Mouse (Mus musculus) splenic B cell, adult 2 months (primary cell): ENCODE data around the gene Aco1.
"Not testable (repeated sequence)": the region's sequence is repeated elsewhere in the genome, so short reads cannot be mapped to it uniquely, and the experiment has no call there.

ENCODE experiments used
- DNase-seq: peaks from one replicate; pipeline ENCODE4 v3.0.0-alpha.2; 2011; ENCODE audit warnings: low read depth, low spot score
- H3K27me3 ChIP-seq: 2 replicates; pipeline ENCODE4 v1.6.1; 2012; ENCODE audit warnings: mild to moderate bottlenecking, low read length, moderate library complexity, mixed read lengths; ENCODE audit not compliant: control insufficient read depth, poor library complexity, insufficient read depth, severe bottlenecking
- H3K36me3 ChIP-seq: 2 replicates; pipeline ENCODE4 v1.6.1; 2012; ENCODE audit warnings: mild to moderate bottlenecking, low read length, moderate library complexity, mixed read lengths; ENCODE audit not compliant: control insufficient read depth, poor library complexity, insufficient read depth, severe bottlenecking

Aco1 gene

DNA sequence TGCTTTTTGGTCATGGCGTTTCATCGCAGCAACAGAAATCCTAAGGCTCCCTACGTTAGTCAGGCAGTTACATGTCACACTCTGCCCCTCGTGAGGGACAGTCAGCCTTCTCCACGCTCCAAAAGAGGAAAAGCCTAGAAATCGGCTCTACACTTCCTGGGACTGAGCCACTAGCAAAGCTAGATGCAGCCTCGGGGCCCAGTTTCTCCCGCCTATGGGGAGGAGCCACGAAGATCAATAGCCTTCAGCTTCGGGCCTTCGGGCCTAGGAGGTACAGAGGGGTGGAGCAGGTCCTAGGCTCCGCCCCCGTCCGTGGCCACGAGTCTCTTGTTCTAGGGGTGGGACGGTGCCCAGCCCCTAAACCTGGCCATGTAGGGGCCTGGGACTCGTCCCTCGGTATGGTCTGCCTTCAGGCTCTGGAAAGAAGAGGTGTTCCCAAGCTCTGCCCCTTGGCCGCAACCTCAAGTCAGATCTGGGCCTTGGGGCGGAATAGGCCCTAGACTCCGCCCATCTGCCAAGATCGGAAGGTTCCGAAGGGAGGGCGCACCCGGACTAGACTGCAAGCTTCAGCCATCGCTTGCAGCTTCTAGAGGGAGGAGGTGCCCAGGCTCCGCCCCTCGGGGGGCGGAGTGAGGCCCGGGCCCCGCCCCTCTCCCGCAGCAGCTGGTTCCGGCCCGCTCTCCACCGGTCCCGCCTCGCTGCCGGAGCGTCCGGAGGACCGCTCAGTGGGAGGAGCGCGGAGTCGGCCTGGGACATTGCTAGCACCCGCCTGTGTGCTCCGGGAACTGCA is at the start of gene Aco1:
Aco1 (plus strand) TSS at position 339 of the 790 bp plus-strand sequence.
- DNase-seq: peak; percentile 97
- no peaks in the 10 kb centered on the region for H3K36me3 ChIP-seq
- H3K27me3 ChIP-seq: no peaks in the 10 kb centered on the region

DNA sequence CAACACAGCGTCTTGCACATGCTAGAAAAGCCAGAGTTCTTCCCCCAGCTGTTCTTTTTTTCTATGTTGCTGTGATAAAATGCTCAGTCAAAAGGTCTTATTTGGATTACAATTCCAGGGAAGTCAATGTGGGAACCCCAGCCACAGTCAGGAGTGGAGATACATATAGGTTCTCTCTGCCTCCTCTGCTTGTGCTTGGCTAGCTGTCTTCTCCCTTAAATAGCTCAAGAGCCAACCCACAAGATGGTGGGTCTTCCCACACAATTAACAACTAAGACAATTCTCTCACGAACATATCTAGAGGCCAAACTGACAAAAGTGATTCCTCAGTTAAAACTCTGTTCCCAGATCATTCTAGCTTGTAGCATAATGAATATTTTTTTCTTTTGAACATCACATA is 47.9 kb upstream of the Aco1 start:
- Histone ChIP-seq H3K36me3 (no peaks in the 10 kb centered on the region), H3K27me3 (no peaks in the 10 kb centered on the region)
- no peak for DNase-seq

DNA sequence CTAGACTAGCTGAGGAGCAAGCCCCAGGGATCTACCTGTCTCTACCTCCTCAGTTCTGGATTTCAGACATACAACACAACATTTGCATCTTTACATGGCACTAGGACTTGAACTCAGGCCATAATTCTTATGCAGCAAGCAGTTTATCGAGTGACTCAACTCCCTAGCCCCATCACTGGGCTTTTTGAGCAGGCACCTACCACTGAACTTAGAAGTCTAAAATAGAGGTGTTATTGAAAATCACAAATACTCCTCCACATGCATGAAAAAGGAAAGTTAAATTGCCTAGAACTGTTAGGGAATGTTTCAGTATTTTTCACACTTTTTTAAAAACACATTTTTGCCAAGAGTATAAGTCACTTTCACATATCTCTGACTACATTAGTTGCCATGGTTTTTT is 39.9 kb upstream of the Aco1 start:
- DNase-seq: no peak
- Histone ChIP-seq H3K27me3 (no peaks in the 10 kb centered on the region), H3K36me3 (no peaks in the 10 kb centered on the region)

DNA sequence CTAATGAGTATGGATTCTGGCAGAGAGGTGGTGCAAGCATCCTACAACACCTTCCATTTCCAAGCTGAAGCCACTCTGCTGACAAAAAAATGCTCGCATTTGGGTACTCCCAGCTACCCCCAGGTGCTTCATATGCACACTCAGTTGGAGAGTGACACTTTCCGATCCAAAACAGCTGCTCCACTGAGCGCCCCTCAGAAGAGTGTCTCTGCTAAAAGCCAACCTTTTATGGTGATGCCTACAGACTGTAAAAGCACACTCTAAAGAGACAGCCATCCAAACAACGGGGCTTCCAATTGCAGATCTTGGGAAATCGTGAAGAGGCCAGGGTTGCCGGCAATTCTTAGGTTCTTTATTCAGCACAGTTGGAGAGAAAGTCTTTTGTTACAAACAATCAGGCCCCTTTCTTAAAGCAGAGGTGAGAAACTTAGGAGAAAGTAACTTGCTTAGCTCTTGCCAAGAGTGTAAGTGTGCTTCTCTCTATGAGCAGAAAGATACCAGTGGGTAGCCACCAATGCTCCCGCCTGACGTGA is 36.8 kb upstream of the Aco1 start:
- Histone ChIP-seq H3K36me3 (no peaks in the 10 kb centered on the region), H3K27me3 (no peaks in the 10 kb centered on the region)
- DNase-seq: no peak

DNA sequence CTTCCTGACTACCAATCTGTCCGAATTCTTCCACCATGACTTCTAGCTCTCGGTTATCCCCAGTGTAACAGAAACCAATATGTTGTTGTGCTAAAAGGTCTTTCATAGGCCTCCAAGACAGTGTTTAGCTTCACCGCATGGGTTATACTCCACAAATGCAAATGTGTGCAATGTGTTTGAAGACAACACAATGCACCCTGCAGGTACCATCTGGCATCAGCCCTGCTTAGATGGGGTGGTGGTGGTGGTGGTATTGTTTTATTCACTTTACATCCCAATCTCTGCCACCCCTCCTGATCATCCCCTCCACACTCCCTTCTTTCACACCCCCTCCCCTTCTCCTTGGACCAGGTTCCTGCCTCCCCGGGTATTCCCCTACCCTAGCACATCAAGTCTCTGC is 34.9 kb upstream of the Aco1 start:
- no peaks in the 10 kb centered on the region for H3K36me3 ChIP-seq
- DNase-seq: no peak
- H3K27me3 ChIP-seq: no peaks in the 10 kb centered on the region

DNA sequence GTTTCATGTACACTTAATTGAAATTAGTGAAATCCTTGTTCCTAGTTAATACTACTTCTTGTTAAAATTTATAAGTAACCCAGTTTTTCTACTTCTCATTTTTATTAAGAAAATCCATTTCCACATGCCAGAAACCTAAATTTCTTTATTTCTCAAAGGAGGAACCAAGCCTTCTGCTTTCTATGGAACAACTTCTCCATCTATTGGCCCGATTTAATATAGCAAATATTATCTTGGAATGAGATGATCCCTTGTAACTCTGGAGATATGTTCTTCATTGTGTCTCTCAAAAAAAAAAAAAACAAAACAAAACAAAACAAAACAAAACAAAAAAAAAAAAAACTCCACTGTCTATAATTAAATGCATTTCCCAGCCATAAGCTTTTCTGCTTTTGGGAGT is 29.7 kb upstream of the Aco1 start:
- no peaks in the 10 kb centered on the region for H3K27me3 ChIP-seq
- no peak for DNase-seq
- H3K36me3 ChIP-seq: no peaks in the 10 kb centered on the region

DNA sequence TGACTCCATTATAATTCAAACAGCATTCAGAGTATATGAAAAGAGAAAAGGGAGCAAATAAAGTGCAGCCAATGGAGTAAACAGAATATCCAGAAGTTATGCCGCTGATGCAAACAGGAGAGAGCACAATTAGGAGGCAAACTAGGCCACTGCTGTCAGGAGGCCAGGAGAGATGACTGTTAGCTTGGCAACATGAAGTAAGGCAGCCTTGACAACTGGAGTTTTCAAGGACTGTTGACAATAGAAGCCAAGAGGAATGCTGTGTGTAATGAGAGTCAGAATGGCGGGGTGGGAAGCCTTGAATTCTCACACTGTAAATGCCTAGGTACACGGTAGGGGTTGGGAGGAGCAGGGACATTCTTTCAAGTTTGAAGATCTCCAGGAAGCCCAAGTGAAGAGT is 21.7 kb upstream of the Aco1 start:
- no peaks in the 10 kb centered on the region for H3K36me3 ChIP-seq
- no peaks in the 10 kb centered on the region for H3K27me3 ChIP-seq
- no peak for DNase-seq

DNA sequence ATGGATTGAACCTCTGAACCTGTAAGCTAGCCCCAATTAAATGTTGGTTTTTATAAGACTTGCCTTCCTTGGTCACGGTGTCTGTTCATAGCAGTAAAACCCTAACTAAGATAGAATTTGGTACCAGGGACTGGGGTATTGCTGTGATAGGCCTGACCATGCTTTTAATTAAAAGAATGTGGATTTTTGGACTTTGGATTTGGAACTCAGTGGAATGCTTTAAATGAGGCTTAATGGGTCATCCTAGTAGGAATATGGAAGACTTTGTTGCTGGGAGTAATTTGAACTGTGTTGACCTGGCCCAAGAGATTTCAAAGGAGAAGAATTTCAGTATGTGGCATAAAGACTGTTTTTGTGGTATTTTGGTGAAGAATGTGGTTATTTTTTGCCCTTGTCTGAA is 20.6 kb upstream of the Aco1 start:
- not testable (repeated sequence) for H3K36me3 ChIP-seq, H3K27me3 ChIP-seq, DNase-seq

DNA sequence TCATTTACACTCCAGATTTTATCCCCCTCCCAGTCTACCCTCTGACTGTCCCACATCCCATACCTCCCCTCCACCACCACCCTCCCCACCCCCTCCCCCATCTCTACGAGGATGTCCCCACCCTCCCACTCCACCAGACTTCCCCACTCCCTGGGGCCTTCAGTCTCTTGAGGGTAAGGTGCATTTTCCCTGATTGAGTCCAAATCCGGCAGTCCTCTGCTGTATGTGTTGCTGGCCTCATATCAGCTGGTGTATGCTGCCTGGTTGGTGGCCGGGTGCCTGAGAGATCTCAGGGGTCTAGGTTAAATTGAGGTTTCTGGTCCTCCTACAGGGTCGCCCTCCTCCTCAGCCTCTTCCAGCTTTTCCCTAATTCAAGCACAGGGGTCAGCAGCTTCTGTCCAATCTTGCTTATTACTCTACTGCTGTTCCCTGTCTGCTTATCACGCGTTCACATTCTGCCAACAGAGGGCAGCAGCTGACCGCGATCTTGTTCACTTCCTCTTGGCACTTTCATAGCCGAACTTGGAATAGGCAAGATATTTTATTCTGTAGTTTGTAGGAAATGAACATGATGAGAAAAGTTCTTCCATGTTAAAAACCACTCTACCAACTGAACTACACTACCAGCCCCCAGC is 8.3 kb upstream of the Aco1 start:
- DNase-seq: peak; percentile 89
- Histone ChIP-seq H3K27me3 (no peaks in the 10 kb centered on the region), H3K36me3 (no peaks in the 10 kb centered on the region)

DNA sequence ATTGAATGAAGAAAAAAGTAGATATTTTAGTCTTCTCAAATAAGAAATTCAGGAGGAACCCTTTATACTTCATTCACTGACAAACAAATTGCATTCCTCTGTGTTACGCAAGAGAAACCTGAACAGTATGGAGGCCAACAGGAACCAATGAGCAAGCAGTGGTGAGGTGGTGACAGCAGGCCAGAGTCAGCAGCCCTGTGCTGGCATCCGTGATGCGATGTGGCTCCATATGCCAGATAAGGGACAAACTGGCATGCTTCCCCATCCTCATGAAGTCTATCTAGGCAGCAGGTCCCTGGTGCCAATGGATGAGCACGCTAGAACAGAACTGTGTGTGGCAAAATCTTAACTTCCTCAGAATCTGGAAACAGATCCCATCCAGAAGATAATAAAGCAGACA is 6.4 kb upstream of the Aco1 start:
- no peak for DNase-seq

DNA sequence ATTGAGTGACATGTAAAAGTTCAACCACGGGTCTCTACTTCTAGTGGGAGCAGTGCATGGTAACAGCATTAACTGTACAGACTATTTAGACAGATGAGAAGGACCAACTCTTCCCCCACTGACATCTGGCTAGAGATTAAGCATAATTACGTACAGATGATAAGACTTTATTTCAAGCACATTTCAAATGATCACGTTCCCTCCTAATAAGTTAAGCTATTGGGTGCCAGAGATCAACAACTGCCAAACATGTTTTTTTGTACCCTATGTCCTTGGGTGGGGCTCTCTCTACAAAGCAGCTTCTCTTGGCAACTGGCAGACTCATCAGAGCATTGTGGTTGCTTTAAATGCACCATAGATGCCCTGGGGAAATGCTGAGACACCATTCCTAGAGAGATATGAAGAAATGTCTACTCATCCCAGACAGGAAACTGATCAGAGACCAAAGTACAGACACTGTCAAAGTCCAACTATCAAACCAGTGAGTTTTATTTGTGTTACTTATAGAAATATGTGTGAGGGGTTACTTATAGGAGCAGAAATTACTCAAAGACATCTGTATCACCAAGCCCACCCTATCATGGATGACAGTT is 3.1 kb upstream of the Aco1 start:
- no peak for DNase-seq
- H3K36me3 ChIP-seq: no peaks in the 10 kb centered on the region
- H3K27me3 ChIP-seq: no peaks in the 10 kb centered on the region

More for the DNA sequence above, 6.4 kb upstream of the Aco1 start:
- Histone ChIP-seq H3K36me3 (no peaks in the 10 kb centered on the region), H3K27me3 (no peaks in the 10 kb centered on the region)

DNA sequence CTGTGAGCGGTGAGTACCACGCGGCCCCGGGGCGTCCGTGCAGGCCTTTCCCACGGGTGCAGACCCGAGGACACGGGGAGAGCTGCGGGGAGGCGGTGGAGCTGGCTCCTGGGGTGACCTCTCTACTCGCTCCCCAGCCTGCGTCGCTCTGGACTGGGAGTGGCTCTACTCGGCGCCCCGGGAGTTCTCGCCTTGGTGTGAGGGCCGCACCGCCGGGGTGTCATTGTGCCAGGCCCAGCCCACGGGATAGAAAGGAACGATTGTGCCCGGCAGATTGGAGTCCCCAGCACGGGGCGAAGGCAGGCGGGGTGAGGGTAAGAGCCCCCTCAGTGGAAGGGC is 621 bp downstream of the Aco1 start:
- DNase-seq: no peak
- no peaks in the 10 kb centered on the region for H3K27me3 ChIP-seq
- no peaks in the 10 kb centered on the region for H3K36me3 ChIP-seq

DNA sequence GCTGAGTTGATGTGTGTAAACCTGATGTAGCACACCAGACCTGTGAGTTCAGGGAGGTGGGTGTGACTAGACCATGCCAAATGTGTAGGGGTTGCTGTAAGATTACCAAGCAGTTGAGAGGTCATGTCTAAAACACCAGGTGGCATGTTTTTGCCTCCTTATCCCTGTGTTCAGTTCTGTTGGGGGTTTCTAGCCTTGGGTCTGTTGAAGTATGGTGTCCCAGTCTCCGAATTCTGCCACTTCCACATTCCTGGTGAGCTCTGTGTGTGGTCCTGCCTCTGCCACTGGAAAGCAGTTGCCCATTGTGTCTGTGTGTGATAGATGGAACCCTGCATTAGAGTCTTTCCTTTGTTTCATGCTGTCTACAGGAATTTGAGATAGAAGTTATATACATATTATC is 1.7 kb downstream of the Aco1 start:
- no peaks in the 10 kb centered on the region for H3K27me3 ChIP-seq
- peak; percentile 2 for DNase-seq
- no peaks in the 10 kb centered on the region for H3K36me3 ChIP-seq

DNA sequence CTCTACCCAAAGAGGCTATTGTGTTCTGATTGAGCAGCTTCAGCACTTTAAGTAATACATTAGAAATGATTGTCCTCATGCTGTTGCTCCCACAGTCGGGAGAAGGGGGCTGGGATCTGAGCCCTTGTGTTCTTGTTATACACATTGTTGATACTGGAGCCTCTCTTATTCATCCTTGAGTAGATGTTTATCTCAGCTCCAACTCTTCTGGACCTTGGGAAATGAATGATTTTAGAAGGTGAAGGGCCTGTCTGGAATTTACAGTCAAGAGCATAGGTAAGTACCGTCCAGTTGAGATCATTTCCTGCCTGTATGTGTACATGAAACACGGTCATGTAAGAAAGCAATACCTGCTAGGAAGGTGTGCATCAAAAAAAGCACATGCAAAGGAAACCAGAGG is 2.1 kb downstream of the Aco1 start:
- Histone ChIP-seq H3K36me3 (no peaks in the 10 kb centered on the region), H3K27me3 (no peaks in the 10 kb centered on the region)
- DNase-seq: no peak

DNA sequence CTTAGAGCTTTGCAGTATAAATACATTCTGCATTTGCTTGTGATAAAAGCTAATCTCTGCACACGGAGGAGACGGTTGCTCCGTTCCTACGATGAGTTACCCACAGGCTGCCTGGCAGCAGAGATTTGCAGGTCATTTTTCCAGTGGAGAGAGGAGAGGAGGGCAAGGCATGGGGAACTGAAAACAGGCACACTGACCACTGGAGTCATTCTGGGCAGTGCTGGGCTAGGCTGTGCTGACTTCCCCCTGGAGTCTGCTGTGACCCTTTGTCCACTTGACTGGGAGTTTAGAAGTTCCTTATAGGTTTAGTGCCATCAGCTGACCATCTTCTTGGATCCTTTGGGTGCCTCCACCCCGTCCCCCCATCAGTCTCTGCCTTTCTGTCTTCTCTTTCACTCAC is 5.4 kb downstream of the Aco1 start:
- H3K36me3 ChIP-seq: no peaks in the 10 kb centered on the region
- H3K27me3 ChIP-seq: no peaks in the 10 kb centered on the region
- DNase-seq: no peak
